Mouse (Mus musculus) small intestine, adult 2 months (tissue): Measurements from ENCODE around the gene She.

Source experiments
- CTCF ChIP-seq: fragments of 200-500 bp; IDR thresholded peaks from 2 replicates; pipeline ENCODE4 v1.5.1; 2012; ENCODE audit warnings: low read depth, mild to moderate bottlenecking, control low read depth, inconsistent platforms, low read length, moderate library complexity, mixed read lengths; ENCODE audit not compliant: insufficient replicate concordance, insufficient read length; ENCODE audit errors: extremely low read depth
- POLR2A ChIP-seq: fragments of 200-500 bp; IDR thresholded peaks from 2 replicates; pipeline ENCODE4 v1.6.1; 2012; ENCODE audit warnings: low read depth, mild to moderate bottlenecking, control low read depth, inconsistent platforms, low read length, moderate library complexity

- TF ChIP-seq CTCF = no peak
- TF ChIP-seq POLR2A = no peak
Observed at GRCm38 (mm10) chr3:89847126-89847525, 16.0 kb downstream of the She start.
